In genomic region chr2:160328886-160329285, GRCm38 (mm10) we compare ENCODE assay signal across 12 mouse cellular contexts. TPM values are rescaled to one million over a fixed set of nuclear protein-coding genes. Genes with fewer than 3 reads are reported as not detected.
A peak's percentile ranks its signal among the peaks of the same experiment; 100 is the strongest.
DNase-seq lines count a peak whose midpoint lies in the region; ATAC-seq and TF ChIP-seq lines count a peak whose summit lies in the region.
"Had no signal": no experiment of that assay in that cellular context is flagged by ENCODE, and none has a peak within 500 bp of the region (broad histone marks: within the 10 kb centered on the region; RNA-seq: fewer than 3 reads in every experiment).

No protein-coding gene starts in this region.

- H3K4me1 ChIP-seq in liver, embryonic 11.5 days (replicated peaks; ENCODE audit: control insufficient read depth, insufficient read depth, low read length) = peaks cover 13% of the 10 kb centered on the region
- H3K4me1 ChIP-seq in thymus, adult 2 months (replicated peaks; ENCODE audit: control insufficient read depth, insufficient read depth, low read length) = peaks cover 38% of the 10 kb centered on the region
- H3K4me1 ChIP-seq in hindbrain, embryonic 13.5 days (replicated peaks) = peaks cover 8% of the 10 kb centered on the region

- H3K4me3 ChIP-seq in liver, embryonic 11.5 days (ENCODE audit: low read depth, low read length) = no peak overlapping the region
- no peak overlapping the region for H3K4me3 ChIP-seq in thymus, adult 2 months (ENCODE audit: control insufficient read depth, insufficient read depth, low read length)
- no peak overlapping the region for H3K4me3 ChIP-seq in hindbrain, embryonic 13.5 days

- ATAC-seq in liver, embryonic 11.5 days (replicated peaks; ENCODE audit: low FRiP score) = no peak
- no peak for ATAC-seq in hindbrain, embryonic 13.5 days (ENCODE audit: low FRiP score)

- H3K9ac ChIP-seq in liver, embryonic 11.5 days (ENCODE audit: low read depth, low read length) = no peak overlapping the region
- no peak overlapping the region for H3K9ac ChIP-seq in hindbrain, embryonic 13.5 days
- H3K9ac ChIP-seq: liver, embryonic 14.5 days had no signal

- TF ChIP-seq CTCF in thymus, adult 2 months (IDR thresholded peaks at IDR 0.05; ENCODE audit: borderline replicate concordance, control insufficient read depth, extremely low read depth, insufficient read depth, low read length, poor library complexity) = no peak

- no peak overlapping the region for H3K4me2 ChIP-seq in liver, embryonic 11.5 days
- H3K4me2 ChIP-seq in hindbrain, embryonic 13.5 days = no peak overlapping the region

- DNase-seq in cerebellum, postnatal 10 days = peak; percentile 39 to 40
- no peak for DNase-seq in cerebellum, adult 11-12 months
- DNase-seq in liver = peak; percentile 19
- no peak for DNase-seq in liver, embryonic 11.5 days (ENCODE audit: low spot score)
- peak; percentile 28 to 44 for DNase-seq in layer of hippocampus, postnatal 10 days (ENCODE audit: low spot score in 2 of 2)
- DNase-seq in thymus, adult 2 months = peak; percentile 45
- no peak for DNase-seq in embryo, embryonic 10.5 days (ENCODE audit: low spot score)
- DNase-seq: B cell, adult 2 months; heart, adult 18-20 months had no signal

- H3K27ac ChIP-seq in liver, embryonic 11.5 days (ENCODE audit: low read depth, low read length) = no peak overlapping the region
- H3K27ac ChIP-seq in thymus, adult 2 months (ENCODE audit: control insufficient read depth, insufficient read depth, low read length) = peak overlapping the region; percentile 91
- no peak overlapping the region for H3K27ac ChIP-seq in hindbrain, embryonic 13.5 days
- H3K27ac ChIP-seq: liver, embryonic 14.5 days had no signal

- no peaks in the 10 kb centered on the region for H3K27me3 ChIP-seq in liver, embryonic 11.5 days (replicated peaks; ENCODE audit: control insufficient read depth, insufficient read depth, low read length)
- no peaks in the 10 kb centered on the region for H3K27me3 ChIP-seq in thymus, adult 2 months (ENCODE audit: control insufficient read depth, insufficient read depth, low read length)
- no peaks in the 10 kb centered on the region for H3K27me3 ChIP-seq in hindbrain, embryonic 13.5 days

- no peaks in the 10 kb centered on the region for H3K9me3 ChIP-seq in liver, embryonic 11.5 days (ENCODE audit: control insufficient read depth, low read length)
- no peaks in the 10 kb centered on the region for H3K9me3 ChIP-seq in hindbrain, embryonic 13.5 days

- no peaks in the 10 kb centered on the region for H3K36me3 ChIP-seq in liver, embryonic 11.5 days (ENCODE audit: control insufficient read depth, insufficient read depth, low read length)
- no peaks in the 10 kb centered on the region for H3K36me3 ChIP-seq in thymus, adult 2 months (ENCODE audit: control insufficient read depth, insufficient read depth, low read length)
- no peaks in the 10 kb centered on the region for H3K36me3 ChIP-seq in hindbrain, embryonic 13.5 days

- WGBS in liver, embryonic 11.5 days = 43% methylated on average over 9 of the region's 9 CpGs
- 63% methylated on average over 9 of the region's 9 CpGs for WGBS in thymus, adult 2 months
- 55% methylated on average over 9 of the region's 9 CpGs for WGBS in hindbrain, embryonic 13.5 days

- TF ChIP-seq POLR2A in thymus, adult 2 months (IDR thresholded peaks at IDR 0.05; ENCODE audit: control insufficient read depth, extremely low read depth, insufficient read depth, low read length, poor library complexity) = no peak

RNA-seq across cellular contexts. Expression of gene Gm826, which starts 5.1 kb away (rescaled TPM):
- 8.4 and 8.6 TPM in 2 replicates for polyA plus RNA-seq in liver, embryonic 11.5 days (2014; fragmentation: Nextera tagmentation; extraction: Ambion mirVana)
- total RNA-seq in layer of hippocampus, postnatal 10 days (2021) = under 1 TPM in 1 of 2 experiments, not detected in 1; 0.73 TPM
- 0.29 and 0.44 TPM in 2 replicates for polyA plus RNA-seq in thymus, adult 2 months (2012; rRNA removed)
- polyA plus RNA-seq in hindbrain, embryonic 13.5 days (2015; fragmentation: Nextera tagmentation; extraction: Ambion mirVana) = not detected in 2 replicates
- total RNA-seq: layer of hippocampus, adult 18-20 months had no signal

RNA-seq across cellular contexts. Expression of gene Mafb, which starts 38.0 kb away (rescaled TPM):
- 4.5 and 5.0 TPM in 2 replicates for polyA plus RNA-seq in liver, embryonic 11.5 days (2014; fragmentation: Nextera tagmentation; extraction: Ambion mirVana)
- total RNA-seq in layer of hippocampus, postnatal 10 days (2021) = 10 to 100 TPM; 12.0 to 12.2 TPM
- polyA plus RNA-seq in thymus, adult 2 months (2012; rRNA removed) = 18.3 and 22.3 TPM in 2 replicates
- polyA plus RNA-seq in hindbrain, embryonic 13.5 days (2015; fragmentation: Nextera tagmentation; extraction: Ambion mirVana) = 22.5 and 23.2 TPM in 2 replicates

Comparison
In these comparisons a context has a peak if more than half of its experiments do, and no peak if none do; other contexts are left out.
1. DNase-seq: peak in cerebellum, postnatal 10 days (2 of 2), liver (single experiment), layer of hippocampus, postnatal 10 days (2 of 2) and thymus, adult 2 months (single experiment); none in cerebellum, adult 11-12 months (single experiment), liver, embryonic 11.5 days (single experiment) and embryo, embryonic 10.5 days (single experiment).